Mouse (Mus musculus) CH12F3 (cell line): ENCODE results near the gene Spon1.

ENCODE experiments used
- in situ Hi-C: fragments of 300-500 bp; cut with MboI; formaldehyde crosslinking; loops from 2 replicates; pipeline ENCODE4 v1.14.3; 2020; ENCODE audit warnings: low sequenced_read_pairs

Spon1 gene

GRCm38 (mm10) chr7:113765667-113766497, at the start of gene Spon1:
Gene Spon1, plus strand, starts transcription at chr7:113765998.
- in situ Hi-C loops: no loop called here

DNA sequence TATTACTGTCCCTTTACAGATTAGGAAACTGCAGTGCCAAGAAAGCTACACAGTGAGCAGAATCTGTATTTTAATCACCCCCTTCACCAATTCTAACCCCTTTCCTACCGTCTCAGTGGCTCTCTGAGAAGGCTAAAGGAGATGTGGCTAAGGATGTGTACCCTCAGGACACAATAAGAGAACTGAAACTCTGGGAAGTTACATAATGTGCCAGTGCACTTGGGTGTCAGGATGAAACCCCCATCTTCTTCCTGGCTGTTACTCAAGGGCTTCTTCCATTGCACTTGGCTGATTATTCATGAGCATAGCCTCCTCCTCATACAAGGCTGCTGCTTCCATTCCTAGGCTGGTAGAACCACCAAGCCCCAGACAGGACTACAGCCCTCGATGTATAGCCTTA, 43.8 kb upstream of the Spon1 start:
- in situ Hi-C loops: no loop called here

DNA sequence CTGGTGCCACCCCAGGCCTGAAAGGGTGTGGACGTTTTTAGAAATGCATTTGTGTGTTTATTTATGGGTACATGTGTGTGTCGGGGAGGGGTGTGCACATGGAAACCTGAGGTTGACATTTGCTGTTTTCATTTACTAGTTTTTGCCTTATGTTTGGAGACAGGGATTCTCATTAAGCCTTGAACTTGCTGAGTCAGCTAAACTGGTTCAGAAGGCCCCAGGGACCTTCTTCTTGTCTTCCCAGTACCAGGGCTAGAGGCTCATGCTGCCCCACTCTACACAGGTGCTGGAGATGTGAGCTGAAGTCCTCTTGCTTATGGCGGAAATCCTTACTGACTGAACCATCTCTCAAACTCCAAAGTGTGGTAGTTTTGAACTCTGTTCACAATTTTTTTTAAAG, 41.9 kb upstream of the Spon1 start:
- in situ Hi-C loops: no loop called here

DNA sequence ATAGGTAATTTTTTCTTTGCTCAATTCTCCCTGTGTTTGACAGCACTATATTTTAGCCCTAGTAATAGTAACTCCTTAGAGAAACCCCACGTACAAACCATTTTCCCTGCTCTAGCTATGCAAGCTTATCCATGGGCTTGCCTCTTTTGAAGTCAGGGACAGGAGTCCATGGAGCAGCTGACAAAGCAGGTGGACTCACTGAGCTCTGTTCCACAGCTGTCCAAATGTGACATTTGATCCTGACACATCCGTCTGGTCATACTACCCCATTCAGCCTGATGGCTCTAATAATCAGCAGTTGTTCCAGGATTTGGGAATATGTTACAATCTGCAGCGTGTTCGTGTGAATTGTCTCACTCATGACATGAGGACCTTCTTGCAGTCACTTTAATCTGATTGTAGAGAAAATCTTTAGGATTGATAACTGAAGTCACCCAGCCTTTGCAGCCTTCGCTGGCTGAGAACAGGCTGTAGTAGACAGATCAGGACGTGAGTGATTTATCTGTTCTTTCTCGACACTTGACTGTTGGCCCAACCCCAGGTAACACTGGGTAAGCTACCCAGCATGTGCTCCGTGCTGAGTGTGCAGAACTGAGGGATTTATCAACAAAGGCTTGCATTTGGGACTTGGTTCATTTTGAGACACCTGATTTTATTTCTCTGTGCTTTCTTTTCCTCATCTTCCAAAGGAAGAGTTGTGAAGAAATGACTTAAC, 37.6 kb upstream of the Spon1 start:
- in situ Hi-C loops: no loop called here

DNA sequence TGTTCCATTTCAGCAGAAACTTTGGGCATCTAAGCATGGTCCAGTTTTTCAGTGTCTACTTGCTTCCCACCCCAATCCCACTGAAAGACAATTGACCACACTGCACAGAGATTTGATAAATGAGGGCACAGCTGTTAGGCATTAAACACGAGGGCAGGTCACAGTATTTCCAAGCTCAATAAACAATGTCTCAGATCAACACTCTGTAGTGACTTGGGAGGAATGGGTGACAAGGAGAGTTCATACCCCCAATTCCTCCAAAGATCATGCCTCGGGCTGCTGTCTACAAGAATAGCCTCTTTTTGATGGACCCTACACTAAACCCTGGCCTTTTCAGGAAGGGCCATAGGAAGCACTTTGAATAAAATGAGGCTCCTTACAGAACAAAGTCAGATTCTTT, 36.9 kb upstream of the Spon1 start:
- in situ Hi-C loops: no loop called here

DNA sequence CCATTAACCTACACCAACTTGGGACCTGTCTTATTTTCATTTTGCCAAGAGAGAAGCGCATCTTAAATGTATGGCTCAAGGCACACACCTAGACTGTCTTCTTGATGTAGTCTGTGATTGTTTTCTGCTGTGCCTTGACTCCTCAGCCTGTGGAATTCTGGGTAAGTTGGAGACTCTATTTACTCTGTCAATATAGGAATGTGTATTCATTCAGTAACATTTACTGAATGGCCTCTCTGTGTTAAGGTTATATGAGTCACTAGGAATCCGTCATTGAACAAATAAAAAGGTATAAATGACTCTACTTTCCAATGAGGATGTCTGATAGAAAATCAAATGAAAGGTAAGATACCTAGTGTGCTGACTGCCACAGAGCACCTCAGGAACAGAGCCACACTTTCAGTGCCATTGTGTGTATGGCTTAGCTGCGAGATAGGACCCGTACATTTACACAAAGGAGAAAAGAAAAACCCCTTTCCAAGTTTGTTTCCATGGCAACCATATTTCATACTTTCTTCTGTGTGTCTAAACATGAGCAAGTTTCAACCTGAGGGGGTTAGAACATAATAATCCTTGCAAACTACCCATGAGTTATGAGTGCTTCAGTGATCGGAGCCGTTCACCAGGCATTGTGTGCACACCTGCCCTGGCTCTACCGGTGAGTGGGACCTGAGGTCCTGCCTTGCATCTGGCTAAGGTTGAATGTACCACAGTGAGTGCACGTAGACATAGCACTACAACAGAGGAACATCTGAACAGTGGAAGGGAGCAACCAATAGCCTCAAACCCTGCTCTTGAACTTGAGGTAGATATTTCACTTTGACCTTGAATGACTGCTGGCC, 35.2 kb upstream of the Spon1 start:
- in situ Hi-C loops: no loop called here

- in situ Hi-C loops: no loop called here
Measured at GRCm38 (mm10) chr7:113737790-113738362, 27.9 kb upstream of the Spon1 start.

DNA sequence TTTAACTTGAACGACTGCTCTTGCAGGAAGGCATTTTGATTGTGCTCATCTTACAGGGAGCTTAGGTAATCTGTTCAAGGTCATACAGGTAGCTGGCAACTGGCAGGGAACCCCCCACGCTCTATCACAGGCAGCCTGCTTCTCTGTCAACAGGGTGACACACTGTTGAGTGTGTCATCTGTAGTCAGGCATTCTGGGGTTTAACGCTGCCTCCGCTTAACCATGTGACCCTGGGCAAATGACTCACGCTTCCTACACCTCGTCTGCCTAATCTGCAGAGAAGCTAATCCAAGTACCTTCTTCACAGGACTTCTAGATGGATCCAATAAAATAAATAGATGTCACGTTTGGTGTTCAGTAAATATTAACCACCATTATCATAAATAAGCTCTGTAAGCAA, 26.6 kb upstream of the Spon1 start:
- in situ Hi-C loops: no loop called here

DNA sequence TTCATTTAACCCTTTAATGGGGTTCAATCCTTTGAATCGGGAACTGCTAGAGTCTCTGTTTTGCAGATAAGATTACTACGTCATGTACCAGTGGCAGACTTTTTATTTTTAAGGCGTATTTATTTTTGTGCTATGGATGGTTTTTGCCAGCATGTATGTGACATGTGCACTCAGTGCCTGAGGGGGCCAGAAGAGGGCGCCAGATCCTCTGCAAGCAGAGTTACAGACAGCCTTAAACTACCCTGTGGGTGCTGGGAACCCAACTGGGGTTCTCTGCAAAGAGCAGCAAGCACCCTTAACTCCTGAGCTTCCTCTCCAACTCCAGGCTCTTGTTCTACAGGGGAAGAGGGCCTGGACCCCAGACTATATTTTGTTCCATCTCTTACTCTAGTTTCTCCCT, 23.2 kb upstream of the Spon1 start:
- in situ Hi-C loops: no loop called here

DNA sequence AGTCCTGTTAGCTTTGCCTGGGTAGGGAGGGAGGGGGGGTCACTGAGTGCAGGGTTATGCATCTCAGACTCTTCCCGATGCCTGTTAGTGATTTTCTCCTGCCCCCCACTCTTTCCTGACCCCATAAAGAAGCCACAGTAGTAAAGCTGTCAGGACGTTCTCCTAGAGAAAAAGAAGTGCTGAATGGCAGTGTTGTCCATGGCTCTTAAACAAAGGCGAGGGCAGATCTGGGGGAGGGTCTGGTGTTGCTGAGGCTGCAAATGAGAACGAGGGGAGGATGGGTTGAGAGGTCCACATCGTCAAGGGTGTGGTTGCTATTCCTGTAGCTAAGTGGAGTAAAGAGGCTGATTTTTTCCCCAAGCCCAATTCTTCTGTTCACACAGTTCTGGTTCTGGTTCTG, 21.8 kb upstream of the Spon1 start:
- in situ Hi-C loops: no loop called here

GRCm38 (mm10) chr7:113756616-113757015, 9.2 kb upstream of the Spon1 start:
- in situ Hi-C loops: no loop called here

GRCm38 (mm10) chr7:113759212-113759611, 6.6 kb upstream of the Spon1 start:
- in situ Hi-C loops: no loop called here

GRCm38 (mm10) chr7:113765133-113765532, 665 bp upstream of the Spon1 start:
- in situ Hi-C loops: no loop called here

GRCm38 (mm10) chr7:113766498-113766941, 722 bp downstream of the Spon1 start:
- in situ Hi-C loops: no loop called here

GRCm38 (mm10) chr7:113767546-113767945, 1.7 kb downstream of the Spon1 start:
- in situ Hi-C loops: no loop called here

GRCm38 (mm10) chr7:113768174-113768935, 2.6 kb downstream of the Spon1 start:
- in situ Hi-C loops: no loop called here

- in situ Hi-C loops: no loop called here
Measured at GRCm38 (mm10) chr7:113769281-113769680, 3.5 kb downstream of the Spon1 start.

DNA sequence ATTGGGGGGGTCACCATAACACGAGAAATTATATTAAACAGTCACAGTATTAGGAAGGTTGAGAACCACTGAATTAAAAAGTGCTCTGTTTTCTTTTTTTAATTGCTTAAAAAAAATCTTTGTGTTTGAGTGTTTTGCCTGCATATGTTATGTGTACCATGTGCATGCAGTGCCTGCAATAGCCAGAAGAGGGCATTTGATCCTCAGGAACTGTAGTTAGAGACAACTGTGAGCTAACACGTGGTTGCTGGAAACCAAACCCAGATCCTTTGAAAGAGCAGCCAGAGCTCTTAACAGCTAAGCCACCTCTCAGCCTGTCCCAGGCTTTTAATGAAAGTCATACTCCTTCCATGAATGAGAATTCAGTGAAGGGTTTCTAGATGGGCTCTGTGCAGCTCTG, 6.3 kb downstream of the Spon1 start:
- in situ Hi-C loops: loop anchor here (10.0 kb wide), 1 partner anchor 253 kb away; no protein-coding TSS in a partner anchor

GRCm38 (mm10) chr7:113773436-113773835, 7.6 kb downstream of the Spon1 start:
- in situ Hi-C loops: loop anchor here (10.0 kb wide), 1 partner anchor 251 kb away; no protein-coding TSS in a partner anchor

DNA sequence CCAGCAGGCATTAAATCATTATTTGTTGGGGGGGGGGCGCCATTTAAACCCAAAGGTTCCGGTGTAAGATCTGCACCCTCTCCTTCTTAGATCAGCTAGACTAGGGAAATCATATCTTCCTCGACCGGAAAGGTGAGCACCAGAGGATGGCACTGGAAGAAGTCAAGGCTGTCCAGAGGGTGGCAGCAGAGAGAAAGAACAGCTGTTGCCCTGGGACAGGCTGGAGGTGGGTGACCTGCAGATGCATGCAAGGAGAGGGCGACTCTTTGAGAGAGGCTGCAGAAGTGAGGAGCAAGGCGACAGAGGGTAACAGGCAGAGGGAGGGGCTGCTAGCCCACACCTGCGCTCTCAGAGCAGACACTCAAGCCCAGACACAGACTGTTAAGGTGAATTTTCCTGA, 8.2 kb downstream of the Spon1 start:
- in situ Hi-C loops: loop anchor here (10.0 kb wide), 1 partner anchor 251 kb away; no protein-coding TSS in a partner anchor
